Mouse (Mus musculus): ENCODE results near the gene Gm45062. TPM values are rescaled to one million over a fixed set of nuclear protein-coding genes. Genes with fewer than 3 reads are reported as not detected.

The Gm45062 gene
- total and polyA plus RNA-seq, 2 experiments from 2014 or later: 1.4 to 5.4 TPM

DNA sequence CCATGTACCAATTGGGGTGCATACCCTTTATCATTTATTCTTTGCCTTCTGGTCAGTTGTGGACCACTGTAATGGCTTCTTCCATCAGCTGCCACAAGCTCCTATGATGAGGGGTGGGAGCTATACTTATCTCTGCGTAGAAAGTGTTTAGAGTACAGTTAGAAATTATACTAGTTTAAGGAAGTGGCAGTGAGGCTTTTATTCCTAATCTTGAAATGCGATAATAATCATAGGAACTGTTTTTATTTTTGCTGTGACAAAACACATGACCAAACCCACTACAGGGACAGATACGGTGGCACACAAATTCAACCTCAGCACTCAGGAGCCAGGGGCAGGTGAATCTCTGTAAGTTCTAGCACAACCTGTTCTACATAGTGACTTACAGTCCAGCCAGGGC lies 233.0 kb downstream of the Gm45062 start:
- DNase-seq (no peak), ATAC-seq (no peak)
- H3K27me3 ChIP-seq (ENCODE audit: insufficient read depth, low read length): no peaks in the 10 kb centered on the region
- no peaks in the 10 kb centered on the region for H3K4me1 ChIP-seq (ENCODE audit: insufficient read depth)
- H3K9me3 ChIP-seq (ENCODE audit: low read length): no peaks in the 10 kb centered on the region
- H3K4me3 ChIP-seq (ENCODE audit: low read depth, low read length): no peak overlapping the region
- no peaks in the 10 kb centered on the region for H3K36me3 ChIP-seq (ENCODE audit: insufficient read depth)
- 97% methylated on average over 3 of the region's 3 CpGs for WGBS
- no peak for TF ChIP-seq CTCF (IDR thresholded peaks at IDR 0.05; ENCODE audit: low read depth)
- H3K4me2 ChIP-seq (ENCODE audit: low read depth): no peak overlapping the region
- no peak overlapping the region for H3K27ac ChIP-seq (ENCODE audit: low read depth, low read length)
- no peak overlapping the region for H3K9ac ChIP-seq

DNA sequence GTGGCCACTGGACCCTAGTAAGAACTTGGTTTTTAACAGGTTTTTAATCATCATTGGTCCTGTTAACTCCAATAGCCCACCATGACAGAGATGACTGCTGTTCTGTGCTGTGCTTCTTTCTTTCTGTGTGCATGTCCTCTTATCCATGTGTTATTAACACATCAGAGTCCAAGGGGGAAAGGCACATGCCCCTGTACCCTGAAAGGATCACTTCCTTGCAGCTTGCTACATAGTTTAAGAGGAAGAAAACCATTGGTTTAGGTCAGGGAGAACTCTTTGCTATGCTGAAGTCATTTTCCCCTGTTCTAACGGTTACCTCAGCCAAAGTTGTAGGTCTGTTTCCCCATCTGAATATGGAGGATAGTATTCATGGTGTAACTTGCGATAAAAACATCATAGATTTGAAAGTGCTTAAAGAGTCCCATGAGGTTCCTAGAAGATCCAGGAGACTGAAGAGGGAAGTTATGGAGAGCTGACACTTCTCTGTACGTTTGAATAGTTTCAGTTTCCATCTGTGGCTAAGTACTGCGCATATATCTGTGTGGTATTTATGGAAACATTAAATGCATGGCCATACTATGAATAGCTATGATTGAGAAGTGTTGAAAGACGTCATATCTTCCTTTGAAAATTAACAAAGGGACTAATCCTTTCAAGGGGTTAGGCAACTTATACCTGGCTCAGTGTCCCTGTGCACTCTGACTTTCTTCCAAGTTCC lies 236.0 kb downstream of the Gm45062 start:
- ATAC-seq: no peak
- no peaks in the 10 kb centered on the region for H3K36me3 ChIP-seq (ENCODE audit: insufficient read depth)
- H3K9me3 ChIP-seq (ENCODE audit: low read length): 0 out of 2 replicates have a peak, but pooled peaks cover 5% of the 10 kb centered on the region
- H3K27me3 ChIP-seq (ENCODE audit: insufficient read depth, low read length): no peaks in the 10 kb centered on the region
- no peak overlapping the region for H3K27ac ChIP-seq (ENCODE audit: low read depth, low read length)
- no peak for DNase-seq
- no peaks in the 10 kb centered on the region for H3K4me1 ChIP-seq (ENCODE audit: insufficient read depth)
- no peak overlapping the region for H3K4me3 ChIP-seq (ENCODE audit: low read depth, low read length)
- no peak for TF ChIP-seq CTCF (IDR thresholded peaks at IDR 0.05; ENCODE audit: low read depth)
- WGBS: 75% methylated on average over 5 of the region's 5 CpGs
- H3K4me2 ChIP-seq (ENCODE audit: low read depth): no peak overlapping the region
- H3K9ac ChIP-seq: no peak overlapping the region

DNA sequence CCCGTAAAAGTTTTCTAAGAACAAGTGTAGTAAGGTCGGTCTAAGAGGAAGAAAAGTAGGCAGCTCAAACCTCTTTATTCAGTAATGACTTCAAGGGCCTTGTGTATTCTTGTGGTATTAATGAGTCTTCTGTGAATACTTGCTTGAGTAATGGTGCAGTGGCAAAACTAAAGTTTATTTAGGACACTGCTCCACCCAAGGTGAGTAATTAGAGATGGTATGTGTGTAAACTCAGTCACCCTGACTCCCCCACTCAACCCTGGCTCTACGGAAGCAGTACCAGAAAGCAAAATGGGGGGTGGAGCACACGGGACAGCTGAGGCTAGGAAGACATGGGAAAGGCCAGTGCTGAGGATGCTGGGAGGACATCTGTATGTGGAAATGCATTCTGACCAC lies 236.6 kb downstream of the Gm45062 start:
- WGBS: 82% methylated on average over 4 of the region's 4 CpGs
- Histone ChIP-seq H3K27ac (ENCODE audit: low read depth, low read length) (no peak overlapping the region), H3K36me3 (ENCODE audit: insufficient read depth) (no peaks in the 10 kb centered on the region), H3K4me1 (ENCODE audit: insufficient read depth) (no peaks in the 10 kb centered on the region), H3K9ac (no peak overlapping the region), H3K4me2 (ENCODE audit: low read depth) (no peak overlapping the region), H3K4me3 (ENCODE audit: low read depth, low read length) (no peak overlapping the region), H3K27me3 (ENCODE audit: insufficient read depth, low read length) (no peaks in the 10 kb centered on the region), H3K9me3 (ENCODE audit: low read length) (0 out of 2 replicates have a peak, but pooled peaks cover 5% of the 10 kb centered on the region)
- DNase-seq: no peak
- ATAC-seq: no peak
- TF ChIP-seq CTCF (IDR thresholded peaks at IDR 0.05; ENCODE audit: low read depth): no peak

DNA sequence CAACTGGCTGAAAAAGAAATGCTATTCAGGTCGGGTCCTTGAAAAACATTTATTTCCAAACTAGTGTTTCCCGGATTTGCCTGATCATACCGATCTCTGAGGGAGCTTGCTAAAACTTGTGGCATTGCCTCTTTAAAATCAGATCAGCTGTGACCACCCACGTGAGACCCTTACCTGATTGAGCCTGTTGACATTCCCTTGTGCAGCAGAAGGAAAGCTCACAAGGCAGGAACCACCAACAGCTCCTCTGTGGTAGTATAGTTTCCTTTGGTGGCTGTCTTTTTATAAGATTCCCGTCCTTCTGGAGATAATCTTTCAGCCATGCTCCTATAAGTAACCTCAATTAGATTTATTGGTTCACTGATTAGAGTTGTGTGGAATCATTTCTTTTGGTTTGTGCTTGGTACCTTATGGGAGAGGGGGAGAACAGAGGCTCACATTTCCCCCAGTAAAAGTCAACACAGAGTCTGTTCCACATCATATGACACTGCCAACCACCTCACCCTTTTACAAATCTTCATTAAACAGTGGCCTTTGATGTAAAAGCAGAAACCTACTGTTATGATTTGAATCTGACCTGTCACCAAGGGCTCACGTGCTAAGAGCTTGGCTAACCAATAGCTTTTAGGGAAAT lies 238.1 kb downstream of the Gm45062 start:
- no peak for DNase-seq
- Histone ChIP-seq H3K36me3 (ENCODE audit: insufficient read depth) (no peaks in the 10 kb centered on the region), H3K4me1 (ENCODE audit: insufficient read depth) (no peaks in the 10 kb centered on the region), H3K4me2 (ENCODE audit: low read depth) (no peak overlapping the region), H3K9me3 (ENCODE audit: low read length) (0 out of 2 replicates have a peak, but pooled peaks cover 5% of the 10 kb centered on the region), H3K27me3 (ENCODE audit: insufficient read depth, low read length) (no peaks in the 10 kb centered on the region), H3K4me3 (ENCODE audit: low read depth, low read length) (no peak overlapping the region), H3K27ac (ENCODE audit: low read depth, low read length) (no peak overlapping the region), H3K9ac (no peak overlapping the region)
- WGBS: 79% methylated on average over 6 of the region's 6 CpGs
- no peak for TF ChIP-seq CTCF (IDR thresholded peaks at IDR 0.05; ENCODE audit: low read depth)
- ATAC-seq: no peak

DNA sequence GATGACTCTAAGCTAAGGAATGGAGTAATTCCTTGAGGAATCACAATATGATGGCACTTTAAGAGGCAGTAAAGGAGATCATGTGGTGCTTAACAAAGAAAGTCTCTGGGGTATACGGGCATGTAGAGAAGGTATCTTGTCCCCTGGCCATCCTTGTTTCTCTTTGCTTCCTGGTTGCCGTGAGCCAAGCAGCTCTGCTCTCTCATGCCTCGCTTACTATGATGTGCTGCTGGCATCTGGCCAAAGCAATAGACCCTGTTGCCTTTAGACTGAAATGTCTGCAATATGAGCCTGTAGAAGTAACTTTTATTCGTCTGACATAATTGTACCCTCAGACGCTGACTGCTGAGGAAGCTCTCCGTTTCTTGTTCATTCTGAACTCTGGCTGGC lies 238.6 kb downstream of the Gm45062 start:
- Histone ChIP-seq H3K9me3 (ENCODE audit: low read length) (0 out of 2 replicates have a peak, but pooled peaks cover 5% of the 10 kb centered on the region), H3K4me3 (ENCODE audit: low read depth, low read length) (no peak overlapping the region), H3K27me3 (ENCODE audit: insufficient read depth, low read length) (no peaks in the 10 kb centered on the region), H3K36me3 (ENCODE audit: insufficient read depth) (no peaks in the 10 kb centered on the region), H3K9ac (no peak overlapping the region), H3K27ac (ENCODE audit: low read depth, low read length) (no peak overlapping the region), H3K4me1 (ENCODE audit: insufficient read depth) (no peaks in the 10 kb centered on the region), H3K4me2 (ENCODE audit: low read depth) (no peak overlapping the region)
- DNase-seq (no peak), ATAC-seq (no peak)
- TF ChIP-seq CTCF (IDR thresholded peaks at IDR 0.05; ENCODE audit: low read depth): no peak
- WGBS: 60% methylated on average over 6 of the region's 6 CpGs

DNA sequence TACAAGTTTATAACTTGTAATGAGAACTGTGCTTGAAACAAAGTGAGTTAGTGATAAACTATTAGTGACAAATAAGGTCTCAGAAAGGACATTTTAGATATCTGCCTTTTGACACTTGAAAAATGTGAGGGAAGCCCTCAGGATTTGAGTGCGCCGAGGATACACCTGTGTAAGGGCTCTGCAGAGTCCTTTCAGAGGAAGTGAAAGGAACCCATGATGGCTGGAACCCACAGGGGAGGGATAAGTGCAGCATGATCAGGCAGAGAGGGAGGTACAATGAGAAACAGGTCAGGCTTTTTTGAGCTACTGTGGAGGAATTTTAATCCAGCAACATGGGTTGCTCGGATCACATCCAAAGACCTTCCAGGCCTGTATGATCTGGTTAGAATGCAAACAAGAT lies 239.7 kb downstream of the Gm45062 start:
- Histone ChIP-seq H3K27me3 (ENCODE audit: insufficient read depth, low read length) (no peaks in the 10 kb centered on the region), H3K9ac (no peak overlapping the region), H3K4me2 (ENCODE audit: low read depth) (no peak overlapping the region), H3K36me3 (ENCODE audit: insufficient read depth) (no peaks in the 10 kb centered on the region), H3K4me3 (ENCODE audit: low read depth, low read length) (no peak overlapping the region), H3K27ac (ENCODE audit: low read depth, low read length) (no peak overlapping the region), H3K4me1 (ENCODE audit: insufficient read depth) (no peaks in the 10 kb centered on the region), H3K9me3 (ENCODE audit: low read length) (0 out of 2 replicates have a peak, but pooled peaks cover 5% of the 10 kb centered on the region)
- 87% methylated on average over 3 of the region's 3 CpGs for WGBS
- DNase-seq: no peak
- TF ChIP-seq CTCF (IDR thresholded peaks at IDR 0.05; ENCODE audit: low read depth): no peak
- no peak for ATAC-seq

DNA sequence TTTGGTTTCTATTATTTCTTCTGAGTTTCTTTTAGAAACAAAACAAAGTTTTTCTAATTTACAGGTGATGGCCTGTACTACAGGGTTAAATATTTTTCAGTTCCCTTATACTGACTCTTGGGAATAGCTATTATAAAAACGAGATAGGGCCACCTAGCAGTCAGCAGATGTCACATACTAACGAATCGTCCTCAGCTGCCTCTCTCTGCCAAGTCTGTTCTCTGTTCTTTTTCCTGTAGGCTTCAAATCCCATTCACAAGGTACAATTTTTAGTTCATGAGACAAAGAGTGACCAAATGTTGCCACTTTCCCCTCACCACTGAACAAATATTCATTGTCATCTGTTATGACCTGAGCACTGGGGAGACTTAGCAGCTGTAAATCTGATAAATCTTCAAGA lies 244.7 kb downstream of the Gm45062 start:
- 14% methylated on average over 3 of the region's 3 CpGs for WGBS
- H3K9ac ChIP-seq: no peak overlapping the region

More for the DNA sequence above, 244.7 kb downstream of the Gm45062 start:
- no peaks in the 10 kb centered on the region for H3K9me3 ChIP-seq (ENCODE audit: low read length)
- no peak for TF ChIP-seq CTCF (IDR thresholded peaks at IDR 0.05; ENCODE audit: low read depth)
- no peak for DNase-seq
- ATAC-seq: no peak
- no peak overlapping the region for H3K4me3 ChIP-seq (ENCODE audit: low read depth, low read length)
- no peak overlapping the region for H3K4me2 ChIP-seq (ENCODE audit: low read depth)
- H3K36me3 ChIP-seq (ENCODE audit: insufficient read depth): no peaks in the 10 kb centered on the region
- H3K27ac ChIP-seq (ENCODE audit: low read depth, low read length): no peak overlapping the region
- H3K27me3 ChIP-seq (ENCODE audit: insufficient read depth, low read length): no peaks in the 10 kb centered on the region
- no peaks in the 10 kb centered on the region for H3K4me1 ChIP-seq (ENCODE audit: insufficient read depth)
